Mouse (Mus musculus) right cerebral cortex, adult 2 months (tissue): ENCODE measurements around the gene Gm9817.

Experiments used
- DNase-seq, 2 experiments: peaks; one replicate each; pipeline ENCODE4 v3.0.0; 2021 to 2022; ENCODE audit warnings: low spot score in 2 of 2

Gene Gm9817

DNA sequence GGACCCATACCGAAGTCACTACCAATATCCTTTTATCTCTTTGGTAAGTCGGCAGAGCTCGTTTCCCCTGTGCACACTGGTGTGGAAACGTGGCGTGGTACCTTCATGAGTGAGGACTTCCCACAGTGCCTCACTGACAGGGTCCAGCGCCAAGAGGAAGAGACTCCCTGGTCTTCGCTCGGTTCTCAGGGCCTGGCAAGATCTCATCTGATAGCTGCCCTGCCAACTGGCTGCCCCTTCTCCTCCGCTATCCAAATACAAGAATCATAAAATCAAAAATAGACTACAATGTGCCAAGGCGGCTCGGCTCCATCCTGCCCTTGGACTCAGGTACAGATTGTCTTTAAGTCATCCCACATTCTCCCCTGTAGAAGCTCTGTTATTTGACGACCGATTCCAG is 11.4 kb downstream of the Gm9817 start:
- DNase-seq = no peak

DNA sequence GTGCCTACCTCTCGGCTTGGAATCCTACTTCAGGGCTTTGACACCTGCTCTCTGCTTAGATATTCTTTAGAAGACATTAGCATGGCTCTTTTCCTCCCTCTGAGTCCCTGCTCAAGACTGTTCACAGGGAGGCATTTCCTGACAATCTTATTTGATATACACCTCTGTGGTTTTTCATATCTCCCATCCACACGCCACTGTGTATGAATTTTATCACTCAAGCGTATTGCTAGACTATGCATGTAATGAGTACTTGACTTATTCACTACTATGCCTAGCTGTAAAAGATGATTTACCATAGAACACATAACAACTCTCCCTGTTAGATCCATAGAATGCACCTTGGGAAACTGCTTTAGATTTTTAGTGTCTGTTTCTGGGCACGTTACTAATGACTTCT is 14.3 kb downstream of the Gm9817 start:
- DNase-seq = no peak

DNA sequence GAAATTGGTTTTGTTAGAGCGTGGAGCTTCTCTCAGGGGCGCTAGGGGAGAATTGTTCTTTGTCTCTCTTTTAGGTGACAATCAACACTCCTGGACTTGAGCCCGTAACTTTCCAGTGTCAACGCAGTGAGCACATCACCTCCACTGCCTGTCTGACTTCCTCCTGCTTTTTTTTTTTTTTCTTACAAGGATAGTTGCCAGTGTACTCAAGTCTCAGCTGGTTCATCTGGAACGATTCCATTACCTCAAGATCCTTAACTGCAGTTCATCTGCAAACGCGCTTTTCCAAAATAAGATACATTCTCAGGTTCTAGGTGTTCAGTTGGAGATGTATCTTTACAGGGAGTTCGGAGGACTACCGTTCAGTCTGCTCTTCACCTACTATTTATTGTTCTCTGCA is 16.5 kb downstream of the Gm9817 start:
- no peak for DNase-seq

DNA sequence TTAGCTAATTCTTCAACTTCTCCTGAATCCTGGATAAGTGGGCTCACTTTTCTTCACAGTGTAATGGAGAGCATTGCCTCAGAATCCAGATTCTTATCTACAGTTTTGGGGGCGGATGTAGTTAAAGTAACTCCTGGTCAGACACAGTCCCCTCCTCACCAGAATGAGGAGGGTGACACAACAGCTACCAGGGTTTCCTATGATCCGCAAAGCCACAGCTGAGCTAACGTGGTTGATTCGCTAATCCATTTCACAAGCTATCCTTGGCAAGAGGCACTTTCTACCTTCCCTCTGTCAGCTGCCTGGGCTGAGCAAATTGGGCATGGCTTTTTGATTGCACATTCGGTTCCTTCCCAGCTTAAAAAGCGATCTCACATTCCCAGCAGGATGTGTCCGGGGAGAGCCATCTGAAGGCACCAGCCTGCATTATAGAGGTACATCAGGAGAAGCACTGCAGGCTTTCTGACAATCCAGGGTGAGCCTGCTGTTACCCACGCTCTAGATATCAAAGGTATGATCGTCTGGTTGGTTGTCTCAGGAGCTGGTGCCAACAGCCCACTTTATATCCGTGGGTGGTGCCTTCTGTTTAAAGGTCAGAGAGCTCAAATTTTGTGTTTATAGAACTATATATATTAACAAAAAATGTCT is 21.2 kb downstream of the Gm9817 start:
- no peak for DNase-seq

DNA sequence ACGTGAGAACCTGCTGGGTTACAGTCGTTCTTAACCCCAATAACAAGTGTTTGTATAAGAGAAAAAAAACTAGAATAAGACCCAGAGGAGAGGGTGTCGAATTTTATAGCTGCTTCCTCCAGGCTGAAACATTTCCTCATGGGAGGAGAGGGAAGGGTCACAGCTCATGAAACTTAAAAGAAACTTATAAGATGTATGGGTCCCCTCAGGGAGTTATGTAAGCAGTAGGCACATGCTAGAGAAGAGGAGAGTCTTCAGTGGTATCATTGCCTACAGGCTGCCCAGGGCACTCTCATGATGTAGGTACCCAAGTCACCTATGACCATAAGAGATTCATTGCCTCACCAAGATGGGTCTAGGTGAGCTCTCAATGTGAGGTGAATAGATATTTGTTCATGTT is 28.0 kb downstream of the Gm9817 start:
- no peak for DNase-seq

DNA sequence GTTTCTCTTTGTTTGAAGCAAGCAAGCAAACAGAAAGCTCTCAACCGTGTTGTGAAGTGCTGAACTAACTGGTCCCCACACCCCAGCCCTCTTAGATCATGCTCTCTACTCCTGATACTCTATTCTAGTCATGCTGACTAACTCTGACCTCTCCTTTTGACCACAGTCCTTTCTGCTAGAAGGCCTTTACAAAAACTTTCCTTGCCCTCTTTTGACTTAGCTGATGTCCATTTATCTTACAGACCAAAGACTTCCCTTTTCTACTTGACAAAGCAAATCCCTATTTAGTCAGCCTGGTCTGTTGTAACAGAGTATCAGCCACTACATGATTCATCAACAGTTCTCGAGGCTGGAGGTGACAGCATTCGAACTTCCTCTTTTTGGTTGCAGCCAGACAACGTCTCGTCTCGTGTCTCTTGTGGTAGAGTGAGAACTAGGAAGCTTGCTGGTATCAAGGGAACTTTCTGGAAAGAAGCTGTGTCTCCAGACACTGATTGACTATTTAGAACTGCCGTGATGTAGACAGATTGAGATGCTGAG is 30.4 kb downstream of the Gm9817 start:
- DNase-seq = no peak

DNA sequence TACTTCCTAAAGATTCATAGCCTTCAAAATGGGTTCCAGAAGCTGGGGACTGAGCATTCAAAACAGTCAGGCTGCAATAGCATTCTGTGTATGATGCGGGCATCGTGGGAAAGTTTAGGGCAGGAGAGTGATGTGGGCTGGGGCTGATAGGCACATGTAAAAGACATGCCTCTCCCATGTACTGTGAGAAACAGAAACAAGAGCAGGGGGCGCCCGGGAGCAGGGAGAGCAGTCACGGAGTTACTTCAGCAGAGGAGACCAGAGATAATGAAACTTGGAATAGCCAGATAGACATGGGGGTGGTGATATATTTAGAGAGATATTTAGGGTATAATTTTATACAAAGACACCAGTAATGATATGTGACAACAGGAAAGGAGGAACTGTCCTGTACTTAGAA is 39.9 kb downstream of the Gm9817 start:
- DNase-seq = no peak

DNA sequence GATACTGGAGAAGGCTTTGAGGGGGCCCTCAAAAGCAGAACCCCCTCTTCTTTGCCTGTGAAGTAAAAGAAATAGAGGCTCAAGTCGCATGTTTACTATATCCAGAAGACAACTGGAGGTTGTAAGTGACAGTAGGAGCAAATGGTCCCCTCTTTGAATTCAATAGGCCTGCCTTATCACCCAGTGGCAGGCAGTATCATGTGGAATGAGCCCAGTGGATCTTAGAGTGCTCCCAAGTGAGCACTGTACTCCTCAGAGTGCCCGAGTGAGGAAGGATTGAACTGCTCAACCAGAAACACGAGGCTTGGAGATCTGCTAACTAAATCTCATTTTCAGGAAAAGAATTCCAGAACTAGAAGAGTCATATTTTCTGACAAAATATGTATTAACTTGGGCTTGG is 40.3 kb downstream of the Gm9817 start:
- DNase-seq = no peak
